Mouse (Mus musculus) midbrain, embryonic 16.5 days (tissue): ENCODE results near the gene Ppfia2. TPM values are rescaled to one million over a fixed set of nuclear protein-coding genes. Genes with fewer than 3 reads are reported as not detected.
A peak's percentile ranks its signal among the peaks of the same experiment; 100 is the strongest.

Source experiments
- ATAC-seq: fragments of 200-750 bp; cut with Nextera tagmentation; 2 replicates; pipeline ENCODE4 v1.8.0; 2017; ENCODE audit warnings: moderate TSS enrichment
- H3K27ac ChIP-seq: fragments of 300-500 bp; sonication (generic); 2 replicates; pipeline ENCODE4 v1.5.1; 2014; ENCODE audit warnings: mild to moderate bottlenecking, low read length, mixed read lengths
- H3K27me3 ChIP-seq: fragments of 300-500 bp; sonication (generic); 2 replicates; pipeline ENCODE4 v1.6.1; 2014; ENCODE audit warnings: low read depth, low read length, mixed read lengths; ENCODE audit not compliant: control insufficient read depth, insufficient read depth
- H3K36me3 ChIP-seq: fragments of 300-500 bp; sonication (generic); 2 replicates; pipeline ENCODE4 v1.6.1; 2014; ENCODE audit warnings: mild to moderate bottlenecking, low read length, moderate library complexity, mixed read lengths; ENCODE audit not compliant: control insufficient read depth, insufficient read depth
- H3K4me1 ChIP-seq: fragments of 300-500 bp; sonication (generic); 2 replicates; pipeline ENCODE4 v1.6.1; 2014; ENCODE audit warnings: mild to moderate bottlenecking, low read length, mixed read lengths; ENCODE audit not compliant: control insufficient read depth, insufficient read depth
- H3K4me2 ChIP-seq: fragments of 300-500 bp; sonication (generic); 2 replicates; pipeline ENCODE4 v1.6.1; 2014; ENCODE audit warnings: mild to moderate bottlenecking, low read length, mixed read lengths
- H3K4me3 ChIP-seq: fragments of 300-500 bp; sonication (generic); 2 replicates; pipeline ENCODE4 v1.5.1; 2014; ENCODE audit warnings: low read depth, mild to moderate bottlenecking, low read length, moderate library complexity, mixed read lengths
- H3K9ac ChIP-seq: fragments of 300-500 bp; sonication (generic); 2 replicates; pipeline ENCODE4 v1.6.1; 2014; ENCODE audit warnings: low read depth, low read length, mixed read lengths
- H3K9me3 ChIP-seq: fragments of 300-500 bp; sonication (generic); replicated peaks from 2 replicates; pipeline ENCODE4 v1.6.1; 2014; ENCODE audit warnings: mild to moderate bottlenecking, low read length, mixed read lengths; ENCODE audit not compliant: control insufficient read depth, poor library complexity, severe bottlenecking
- WGBS: fragments of 180-500 bp; shearing (Covaris S2); extraction: QIAGEN DNeasy Blood & Tissue Kit; methylation state at CpG from one replicate; pipeline ENCODE4 v1.1.7; 2014; 5-methylcytosine and 5-hydroxymethylcytosine counted together
- polyA plus RNA-seq: library from polyadenylated mRNA; unstranded; fragments of >200 nt; fragmentation: Nextera tagmentation; extraction: Ambion mirVana; gene quantifications from 2 replicates; pipeline ENCODE4 v1.2.1, GENCODE M21; 2015

The Ppfia2 gene
- polyA plus RNA-seq, 1 experiment from 2014 or later, result 39.0 TPM

- Histone ChIP-seq H3K27ac (no peak overlapping the region), H3K4me2 (no peak overlapping the region), H3K27me3 (no peaks in the 10 kb centered on the region), H3K36me3 (0 out of 2 replicates have a peak, but pooled peaks cover 5% of the 10 kb centered on the region), H3K9ac (no peak overlapping the region), H3K4me3 (no peak overlapping the region), H3K9me3 (no peaks in the 10 kb centered on the region), H3K4me1 (no peaks in the 10 kb centered on the region)
- WGBS, result 86% methylated on average over 1 of the region's 1 CpGs
- ATAC-seq, result no peak
These were observed 368.3 kb downstream of the Ppfia2 start for GRCm38 (mm10) chr10:106838476-106838875.

GRCm38 (mm10) chr10:106858106-106858505 lies 388.0 kb downstream of the Ppfia2 start:
- 87% methylated on average over 6 of the region's 6 CpGs for WGBS
- H3K4me1 ChIP-seq, result no peaks in the 10 kb centered on the region
- no peak for ATAC-seq

GRCm38 (mm10) chr10:106870233-106870632 lies 400.1 kb downstream of the Ppfia2 start:
- no peak for ATAC-seq
- H3K27me3 ChIP-seq, result no peaks in the 10 kb centered on the region
- no peaks in the 10 kb centered on the region for H3K9me3 ChIP-seq
- peaks cover 6% of the 10 kb centered on the region for H3K36me3 ChIP-seq
- H3K4me3 ChIP-seq, result no peak overlapping the region
- no peak overlapping the region for H3K27ac ChIP-seq
- 92% methylated on average over 4 of the region's 4 CpGs for WGBS
- no peaks in the 10 kb centered on the region for H3K4me1 ChIP-seq
- no peak overlapping the region for H3K4me2 ChIP-seq
- H3K9ac ChIP-seq, result no peak overlapping the region

More at GRCm38 (mm10) chr10:106858106-106858505, 388.0 kb downstream of the Ppfia2 start:
- Histone ChIP-seq H3K27me3 (no peaks in the 10 kb centered on the region), H3K36me3 (0 out of 2 replicates have a peak, but pooled peaks cover under 1% of the 10 kb centered on the region), H3K4me3 (no peak overlapping the region), H3K27ac (no peak overlapping the region), H3K9me3 (no peaks in the 10 kb centered on the region), H3K4me2 (no peak overlapping the region), H3K9ac (no peak overlapping the region)

DNA sequence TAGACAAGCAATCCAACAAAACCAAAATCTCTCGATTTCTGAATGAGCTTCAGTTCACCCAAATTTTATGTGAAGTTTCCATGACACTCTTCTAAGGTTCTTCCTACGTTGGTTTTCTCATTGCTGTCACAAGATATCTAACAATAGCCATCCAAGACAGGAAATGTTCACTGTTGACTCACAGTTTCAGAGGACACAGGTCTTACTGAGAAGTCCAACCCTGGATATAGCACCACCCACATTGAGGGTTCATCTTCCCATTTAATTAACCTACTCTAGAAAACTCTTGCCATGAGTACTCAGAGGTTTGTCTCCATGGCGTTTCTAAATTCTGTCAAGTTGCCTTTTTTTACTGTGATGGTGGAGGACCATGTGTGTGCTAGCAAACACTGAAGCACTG lies 401.7 kb downstream of the Ppfia2 start:
- H3K27ac ChIP-seq, result no peak overlapping the region
- H3K9me3 ChIP-seq, result no peaks in the 10 kb centered on the region
- ATAC-seq, result no peak
- no peak overlapping the region for H3K4me2 ChIP-seq
- no peaks in the 10 kb centered on the region for H3K27me3 ChIP-seq
- H3K36me3 ChIP-seq, result peaks cover 6% of the 10 kb centered on the region; the same call in 1 of the 2 replicates
- H3K4me3 ChIP-seq, result no peak overlapping the region
- no peak overlapping the region for H3K9ac ChIP-seq
- WGBS, result 96% methylated on average over 3 of the region's 3 CpGs
- no peaks in the 10 kb centered on the region for H3K4me1 ChIP-seq

DNA sequence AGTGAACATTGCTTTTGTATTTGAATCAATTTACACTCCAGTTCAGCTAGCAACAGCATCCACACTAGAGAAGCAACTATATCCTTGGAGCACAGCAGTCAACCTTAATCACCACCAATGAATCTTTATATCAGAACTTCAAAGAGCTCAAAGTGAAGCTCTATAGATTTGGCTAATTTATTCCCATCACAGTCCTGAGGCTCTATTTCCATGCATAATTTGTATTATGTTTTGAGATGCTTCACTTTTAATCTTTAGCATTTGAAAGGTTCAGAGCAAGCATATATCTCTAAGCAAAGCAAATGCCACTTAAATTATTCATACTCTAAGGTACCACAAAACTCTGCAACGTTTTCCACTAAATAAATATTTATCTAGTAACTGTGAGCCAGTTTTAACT lies 402.6 kb downstream of the Ppfia2 start:
- Histone ChIP-seq H3K27ac (no peak overlapping the region), H3K27me3 (no peaks in the 10 kb centered on the region), H3K4me1 (no peaks in the 10 kb centered on the region), H3K4me2 (no peak overlapping the region), H3K9ac (no peak overlapping the region), H3K36me3 (peaks cover 6% of the 10 kb centered on the region; the same call in 1 of the 2 replicates), H3K9me3 (no peaks in the 10 kb centered on the region), H3K4me3 (no peak overlapping the region)
- 20% methylated on average over 1 of the region's 1 CpGs for WGBS
- ATAC-seq, result peak; percentile 71; the same call in 1 of the 2 replicates

DNA sequence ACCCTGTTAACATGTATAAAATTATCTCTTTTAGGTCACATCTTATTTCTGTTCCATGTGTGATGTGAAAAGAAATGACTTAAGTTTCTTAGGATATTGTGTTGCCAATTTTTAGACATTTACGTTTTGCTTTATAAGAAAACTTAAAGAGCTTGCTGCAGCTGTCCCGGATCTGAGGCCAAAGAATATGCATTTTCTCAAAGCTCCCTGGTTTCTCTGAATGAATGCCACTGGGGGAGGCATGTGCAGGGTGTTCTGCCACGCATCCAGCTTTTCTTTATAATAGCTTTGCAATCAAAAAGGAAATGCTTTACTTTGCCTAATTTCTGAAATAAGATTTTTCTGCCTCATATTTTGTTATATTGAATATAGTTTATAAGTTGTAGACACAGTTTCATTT lies 411.2 kb downstream of the Ppfia2 start:
- H3K4me1 ChIP-seq, result no peaks in the 10 kb centered on the region
- H3K36me3 ChIP-seq, result no peaks in the 10 kb centered on the region
- no peak overlapping the region for H3K4me2 ChIP-seq
- no peaks in the 10 kb centered on the region for H3K27me3 ChIP-seq
- no peak overlapping the region for H3K27ac ChIP-seq
- ATAC-seq, result no peak
- no peak overlapping the region for H3K4me3 ChIP-seq
- WGBS, result 13% methylated on average over 3 of the region's 3 CpGs
- H3K9ac ChIP-seq, result no peak overlapping the region
- H3K9me3 ChIP-seq, result no peaks in the 10 kb centered on the region

GRCm38 (mm10) chr10:106896351-106896750 lies 426.2 kb downstream of the Ppfia2 start:
- no peak overlapping the region for H3K4me2 ChIP-seq
- no peak overlapping the region for H3K27ac ChIP-seq
- 45% methylated on average over 13 of the region's 13 CpGs for WGBS
- H3K4me3 ChIP-seq, result no peak overlapping the region
- no peaks in the 10 kb centered on the region for H3K27me3 ChIP-seq
- no peak for ATAC-seq
- H3K36me3 ChIP-seq, result peaks cover 5% of the 10 kb centered on the region; the same call in 1 of the 2 replicates
- H3K9me3 ChIP-seq, result no peaks in the 10 kb centered on the region
- no peak overlapping the region for H3K9ac ChIP-seq
- H3K4me1 ChIP-seq, result no peaks in the 10 kb centered on the region

GRCm38 (mm10) chr10:106910108-106910507 lies 440.0 kb downstream of the Ppfia2 start:
- H3K9me3 ChIP-seq, result no peaks in the 10 kb centered on the region
- no peak overlapping the region for H3K9ac ChIP-seq
- peaks cover 3% of the 10 kb centered on the region for H3K36me3 ChIP-seq
- H3K4me1 ChIP-seq, result no peaks in the 10 kb centered on the region
- no peak overlapping the region for H3K27ac ChIP-seq
- 57% methylated on average over 3 of the region's 3 CpGs for WGBS
- H3K27me3 ChIP-seq, result no peaks in the 10 kb centered on the region
- no peak overlapping the region for H3K4me2 ChIP-seq
- ATAC-seq, result no peak
- H3K4me3 ChIP-seq, result no peak overlapping the region

GRCm38 (mm10) chr10:106913032-106913431 lies 442.9 kb downstream of the Ppfia2 start:
- Histone ChIP-seq H3K9me3 (no peaks in the 10 kb centered on the region), H3K4me2 (no peak overlapping the region), H3K9ac (no peak overlapping the region), H3K4me3 (no peak overlapping the region), H3K4me1 (no peaks in the 10 kb centered on the region), H3K36me3 (peaks cover 3% of the 10 kb centered on the region), H3K27ac (no peak overlapping the region), H3K27me3 (no peaks in the 10 kb centered on the region)
- ATAC-seq, result no peak
- 24% methylated on average over 2 of the region's 2 CpGs for WGBS
